ENCODE assay signal across 8 mouse cellular contexts in genomic region chr2:167688498-167689451, GRCm38 (mm10). TPM values are rescaled to one million over a fixed set of nuclear protein-coding genes. Genes with fewer than 3 reads are reported as not detected.
DNase-seq lines count a peak whose midpoint lies in the region; ATAC-seq lines count a peak whose summit lies in the region.

Gene Cebpb, plus strand, starts transcription at chr2:167688915.

- H3K9ac ChIP-seq in forebrain, embryonic 11.5 days (ENCODE audit: low read length): peak within 1 kb of the TSS; percentile 57
- peak within 1 kb of the TSS; percentile 84 for H3K9ac ChIP-seq in heart, embryonic 16.5 days (ENCODE audit: low read length)
- H3K9ac ChIP-seq in liver, embryonic 15.5 days: peak within 1 kb of the TSS; percentile 64
- peak within 1 kb of the TSS; percentile 50 for H3K9ac ChIP-seq in stomach, embryonic 15.5 days

- ATAC-seq in CD4-positive, CD25-positive, alpha-beta regulatory T cell, adult 4 months: peak; percentile 54
- peak; percentile 70 for ATAC-seq in forebrain, embryonic 11.5 days (replicated peaks; ENCODE audit: low FRiP score)
- peak; percentile 79 for ATAC-seq in heart, embryonic 16.5 days (replicated peaks; ENCODE audit: extremely low read depth, insufficient read depth, low FRiP score)
- ATAC-seq in liver, embryonic 15.5 days (ENCODE audit: insufficient read depth): peak; percentile 68
- ATAC-seq in stomach, embryonic 15.5 days (ENCODE audit: insufficient read depth, low FRiP score, low read depth): peak; percentile 69

- H3K4me2 ChIP-seq in forebrain, embryonic 11.5 days (ENCODE audit: low read depth, low read length, severe bottlenecking): peak within 1 kb of the TSS; percentile 77
- H3K4me2 ChIP-seq in heart, embryonic 16.5 days (ENCODE audit: low read depth, low read length): peak within 1 kb of the TSS; percentile 95
- peak within 1 kb of the TSS; percentile 91 for H3K4me2 ChIP-seq in liver, embryonic 15.5 days
- peak within 1 kb of the TSS; percentile 89 for H3K4me2 ChIP-seq in stomach, embryonic 15.5 days

- H3K9me3 ChIP-seq in forebrain, embryonic 11.5 days (ENCODE audit: control insufficient read depth, low read length): no peaks in the 10 kb centered on the region
- H3K9me3 ChIP-seq in heart, embryonic 16.5 days (replicated peaks; ENCODE audit: control insufficient read depth, low read length): no peaks in the 10 kb centered on the region
- H3K9me3 ChIP-seq in liver, embryonic 15.5 days (replicated peaks): no peaks in the 10 kb centered on the region
- no peaks in the 10 kb centered on the region for H3K9me3 ChIP-seq in stomach, embryonic 15.5 days

- WGBS in forebrain, embryonic 11.5 days: under 1% methylated on average over 122 of the region's 147 CpGs
- WGBS in heart, embryonic 16.5 days: 1% methylated on average over 139 of the region's 147 CpGs
- WGBS in liver, embryonic 15.5 days (ENCODE audit: insufficient replicate concordance): under 1% methylated on average over 125 of the region's 147 CpGs
- WGBS in stomach, embryonic 15.5 days: under 1% methylated on average over 120 of the region's 147 CpGs

- H3K27me3 ChIP-seq in forebrain, embryonic 11.5 days (ENCODE audit: control insufficient read depth, insufficient read depth, low read length): peaks cover 29% of the 10 kb centered on the region
- no peaks in the 10 kb centered on the region for H3K27me3 ChIP-seq in heart, embryonic 16.5 days (ENCODE audit: control insufficient read depth, insufficient read depth, low read length)
- peaks cover 63% of the 10 kb centered on the region for H3K27me3 ChIP-seq in liver, embryonic 15.5 days
- H3K27me3 ChIP-seq in stomach, embryonic 15.5 days (replicated peaks): 0 out of 2 replicates have a peak, but pooled peaks cover 2% of the 10 kb centered on the region

- H3K36me3 ChIP-seq in forebrain, embryonic 11.5 days (ENCODE audit: control insufficient read depth, insufficient read depth, low read length): no peaks in the 10 kb centered on the region
- H3K36me3 ChIP-seq in heart, embryonic 16.5 days (ENCODE audit: control insufficient read depth, insufficient read depth): no peaks in the 10 kb centered on the region
- peaks cover 4% of the 10 kb centered on the region; the same call in 1 of the 2 replicates for H3K36me3 ChIP-seq in liver, embryonic 15.5 days (replicated peaks)
- no peaks in the 10 kb centered on the region for H3K36me3 ChIP-seq in stomach, embryonic 15.5 days

- peak; percentile 57 for DNase-seq in c-Kit-positive CD71-positive TER-119-positive erythroid progenitor cells, embryonic 14.5 days (ENCODE audit: low spot score)
- peak; percentile 84 for DNase-seq in forebrain, embryonic 11.5 days (ENCODE audit: low spot score)
- peak; percentile 84 to 93 for DNase-seq in kidney, postnatal 25 days
- peak; percentile 76 for DNase-seq in neural tube, embryonic 10.5 days (ENCODE audit: extremely low spot score, low spot score)

- peak within 1 kb of the TSS; percentile 57 for H3K4me3 ChIP-seq in forebrain, embryonic 11.5 days (ENCODE audit: low read depth, low read length)
- peak within 1 kb of the TSS; percentile 69 for H3K4me3 ChIP-seq in heart, embryonic 16.5 days (ENCODE audit: low read length)
- peak within 1 kb of the TSS; percentile 71 for H3K4me3 ChIP-seq in liver, embryonic 15.5 days (replicated peaks)
- H3K4me3 ChIP-seq in stomach, embryonic 15.5 days (replicated peaks): peak within 1 kb of the TSS; percentile 68

- no peak within 1 kb of the TSS for H3K27ac ChIP-seq in forebrain, embryonic 11.5 days (ENCODE audit: low read depth, low read length)
- H3K27ac ChIP-seq in heart, embryonic 16.5 days (ENCODE audit: low read length): peak within 1 kb of the TSS; percentile 72
- peak within 1 kb of the TSS; percentile 83 for H3K27ac ChIP-seq in liver, embryonic 15.5 days (replicated peaks)
- H3K27ac ChIP-seq in stomach, embryonic 15.5 days: peak within 1 kb of the TSS; percentile 85

- H3K4me1 ChIP-seq in forebrain, embryonic 11.5 days (replicated peaks; ENCODE audit: control insufficient read depth, insufficient read depth, low read length): peaks cover 6% of the 10 kb centered on the region
- H3K4me1 ChIP-seq in heart, embryonic 16.5 days (ENCODE audit: control insufficient read depth, insufficient read depth, low read length): peaks cover 7% of the 10 kb centered on the region
- H3K4me1 ChIP-seq in liver, embryonic 15.5 days (replicated peaks): peaks cover 69% of the 10 kb centered on the region
- H3K4me1 ChIP-seq in stomach, embryonic 15.5 days: peaks cover 24% of the 10 kb centered on the region

RNA-seq across cellular contexts. Expression of gene Cebpb, which starts in this region (rescaled TPM):
- 1 to 10 TPM in 1 of 2 experiments, under 1 TPM in 1; 0.70 to 2.7 TPM for polyA plus RNA-seq in CD4-positive, CD25-positive, alpha-beta regulatory T cell, adult 4 months (2017; shearing (Covaris generic))
- polyA plus RNA-seq in forebrain, embryonic 11.5 days (2014; fragmentation: Nextera tagmentation; extraction: Ambion mirVana): 1.7 and 2.6 TPM in 2 replicates
- polyA plus RNA-seq in heart, embryonic 16.5 days (2015; fragmentation: Nextera tagmentation; extraction: Ambion mirVana): 0.51 and 4.9 TPM in 2 replicates
- polyA plus RNA-seq in liver, embryonic 15.5 days (2015; fragmentation: Nextera tagmentation; extraction: Ambion mirVana): 13.0 and 14.0 TPM in 2 replicates
- polyA plus RNA-seq in stomach, embryonic 15.5 days (2015; fragmentation: Nextera tagmentation; extraction: Ambion mirVana): 18.4 and 25.4 TPM in 2 replicates
